Comparison of ENCODE assay signal across 23 mouse cellular contexts in genomic region chr15:103317120-103317519, GRCm38 (mm10). TPM values are rescaled to one million over a fixed set of nuclear protein-coding genes. Genes with fewer than 3 reads are reported as not detected.
DNase-seq lines count a peak whose midpoint lies in the region; ATAC-seq and TF ChIP-seq lines count a peak whose summit lies in the region.
"Had no signal": no experiment of that assay in that cellular context is flagged by ENCODE, and none has a peak within 500 bp of the region (broad histone marks: within the 10 kb centered on the region; RNA-seq: fewer than 3 reads in every experiment).

No protein-coding gene starts in this region.

- H3K4me1 ChIP-seq in heart, postnatal 0 days (ENCODE audit: control insufficient read depth, insufficient read depth): peaks cover 23% of the 10 kb centered on the region
- H3K4me1 ChIP-seq in embryonic fibroblast, embryonic 13.5 days (ENCODE audit: control insufficient read depth, insufficient read depth, low read length): peaks cover 15% of the 10 kb centered on the region; the same call in 1 of the 2 replicates

- H3K27ac ChIP-seq in heart, postnatal 0 days (ENCODE audit: low read depth): 0 out of 2 replicates have a peak overlapping the region, but pooled peaks have one; percentile 47
- 0 out of 2 replicates have a peak overlapping the region, but pooled peaks have one; percentile 23 for H3K27ac ChIP-seq in embryonic fibroblast, embryonic 13.5 days (ENCODE audit: insufficient read depth, low read length)
- H3K27ac ChIP-seq: forebrain, embryonic 13.5 days; hindbrain, embryonic 10.5 days; hindbrain, embryonic 14.5 days; intestine, embryonic 15.5 days had no signal

- intact Hi-C loops in heart, postnatal 36 days (cut with DNase I): loop anchor here (5.0 kb wide), 1 partner anchor 330 kb away; no protein-coding TSS in a partner anchor
- intact Hi-C loops in heart, postnatal 25 days (cut with DNase I): loop anchor here (5.0 kb wide), 1 partner anchor 330 kb away; no protein-coding TSS in a partner anchor

- H3K4me3 ChIP-seq in heart, postnatal 0 days (ENCODE audit: low read depth, low read length): no peak overlapping the region
- no peak overlapping the region for H3K4me3 ChIP-seq in embryonic fibroblast, embryonic 13.5 days (ENCODE audit: insufficient read depth, low read length)
- H3K4me3 ChIP-seq: forebrain, embryonic 13.5 days; hindbrain, embryonic 10.5 days; intestine, embryonic 15.5 days had no signal

- H3K9me3 ChIP-seq in heart, postnatal 0 days (replicated peaks; ENCODE audit: control insufficient read depth, low read length): no peaks in the 10 kb centered on the region
- H3K9me3 ChIP-seq: forebrain, embryonic 13.5 days; G1E; hindbrain, embryonic 10.5 days; intestine, embryonic 15.5 days had no signal

- TF ChIP-seq EP300 in heart, postnatal 0 days (IDR thresholded peaks at IDR 0.05; ENCODE audit: low read depth): no peak

- H3K27me3 ChIP-seq in heart, postnatal 0 days (ENCODE audit: control insufficient read depth, insufficient read depth, low read length): no peaks in the 10 kb centered on the region
- H3K27me3 ChIP-seq: forebrain, embryonic 13.5 days; intestine, embryonic 15.5 days had no signal

- DNase-seq in cerebellum, adult 9-11 months: peak; percentile 4
- DNase-seq in cerebellum, adult 11 months: no peak
- peak; percentile 96 for DNase-seq in heart, adult 11 months
- no peak for DNase-seq in heart, postnatal 36 days
- no peak for DNase-seq in heart, postnatal 0 days (ENCODE audit: low spot score)
- no peak for DNase-seq in heart, postnatal 25 days (ENCODE audit: low spot score)
- DNase-seq: adrenal gland, adult 8-10 months; B cell, adult 2 months; cerebellum, adult 11-12 months; cerebellum, adult 9-10 months; cerebellum, postnatal 36 days; kidney, adult 18-20 months had no signal

- H3K4me2 ChIP-seq in heart, postnatal 0 days (ENCODE audit: low read depth, low read length): no peak overlapping the region
- H3K4me2 ChIP-seq: forebrain, embryonic 13.5 days; hindbrain, embryonic 14.5 days; intestine, embryonic 15.5 days had no signal

- no peaks in the 10 kb centered on the region for H3K36me3 ChIP-seq in heart, postnatal 0 days (replicated peaks; ENCODE audit: control insufficient read depth, insufficient read depth, low read length)
- H3K36me3 ChIP-seq: intestine, embryonic 15.5 days had no signal

- no peak for TF ChIP-seq CTCF in heart, postnatal 0 days (IDR thresholded peaks at IDR 0.05; ENCODE audit: low read depth)
- TF ChIP-seq CTCF in embryonic fibroblast, embryonic 13.5 days (IDR thresholded peaks at IDR 0.05; ENCODE audit: borderline replicate concordance, insufficient read depth, low read length): no peak

- no peak for ATAC-seq in heart, postnatal 0 days (ENCODE audit: insufficient read depth, low read depth)
- ATAC-seq: CD4-positive, CD25-positive, alpha-beta regulatory T cell, adult 4 months; forebrain, embryonic 13.5 days; intestine, embryonic 15.5 days had no signal

- TF ChIP-seq POLR2A in embryonic fibroblast, embryonic 13.5 days (IDR thresholded peaks at IDR 0.05; ENCODE audit: low read depth, low read length): no peak

- H3K9ac ChIP-seq in heart, postnatal 0 days (replicated peaks; ENCODE audit: low read depth, low read length): no peak overlapping the region
- H3K9ac ChIP-seq: forebrain, embryonic 13.5 days; hindbrain, embryonic 14.5 days had no signal

RNA-seq across cellular contexts. Expression of gene Gpr84, which starts 6.7 kb away (rescaled TPM):
- total RNA-seq in heart, postnatal 36 days (2021): not detected
- not detected in 2 replicates for total RNA-seq in heart, postnatal 0 days (2014; rRNA removed; ENCODE audit: low replicate concordance)
- 0.10 TPM in 1 of 2 replicates, not detected in the other for polyA plus RNA-seq in heart, postnatal 0 days (2015; fragmentation: Nextera tagmentation; extraction: Ambion mirVana)
- total RNA-seq in heart, postnatal 25 days (2021): not detected
- polyA plus RNA-seq in embryonic fibroblast, embryonic 13.5 days (2011; ENCODE audit: insufficient read length, low read depth, missing spikeins): 0.40 TPM in 1 of 2 replicates, not detected in the other
- total RNA-seq: adrenal gland, adult 8-10 months; adrenal gland, postnatal 4 days; G1E; gastrocnemius, adult 8-10 months had no signal
- polyA plus RNA-seq: CD4-positive, CD25-positive, alpha-beta regulatory T cell, adult 4 months; embryonic facial prominence, embryonic 11.5 days; G1E; heart, embryonic 16.5 days had no signal

RNA-seq across cellular contexts. Expression of gene Zfp385a, which starts 22.8 kb away (rescaled TPM):
- total RNA-seq in heart, postnatal 36 days (2021): 10 to 100 TPM; 12.9 to 13.0 TPM
- 5.4 and 7.9 TPM in 2 replicates for total RNA-seq in heart, postnatal 0 days (2014; rRNA removed; ENCODE audit: low replicate concordance)
- 4.5 and 5.5 TPM in 2 replicates for polyA plus RNA-seq in heart, postnatal 0 days (2015; fragmentation: Nextera tagmentation; extraction: Ambion mirVana)
- total RNA-seq in heart, postnatal 25 days (2021): 10 to 100 TPM; 12.5 to 13.7 TPM
- polyA plus RNA-seq in embryonic fibroblast, embryonic 13.5 days (2011; ENCODE audit: insufficient read length, low read depth, missing spikeins): 25.0 and 27.6 TPM in 2 replicates
- polyA plus RNA-seq: CD4-positive, CD25-positive, alpha-beta regulatory T cell, adult 4 months had no signal

RNA-seq across cellular contexts. Expression of gene Copz1, which starts 44.6 kb away (rescaled TPM):
- 10 to 100 TPM; 56.6 to 56.9 TPM for total RNA-seq in heart, postnatal 36 days (2021)
- 109 and 117 TPM in 2 replicates for total RNA-seq in heart, postnatal 0 days (2014; rRNA removed; ENCODE audit: low replicate concordance)
- 124 TPM in 2 replicates for polyA plus RNA-seq in heart, postnatal 0 days (2015; fragmentation: Nextera tagmentation; extraction: Ambion mirVana)
- 10 to 100 TPM; 51.8 to 53.4 TPM for total RNA-seq in heart, postnatal 25 days (2021)
- 141 and 143 TPM in 2 replicates for polyA plus RNA-seq in embryonic fibroblast, embryonic 13.5 days (2011; ENCODE audit: insufficient read length, low read depth, missing spikeins)

RNA-seq across cellular contexts. Expression of gene Itga5, which starts 49.4 kb away (rescaled TPM):
- total RNA-seq in heart, postnatal 36 days (2021): 10 to 100 TPM; 46.1 to 47.1 TPM
- total RNA-seq in heart, postnatal 0 days (2014; rRNA removed; ENCODE audit: low replicate concordance): 83.3 and 85.4 TPM in 2 replicates
- 44.3 and 47.5 TPM in 2 replicates for polyA plus RNA-seq in heart, postnatal 0 days (2015; fragmentation: Nextera tagmentation; extraction: Ambion mirVana)
- 10 to 100 TPM; 48.1 to 48.2 TPM for total RNA-seq in heart, postnatal 25 days (2021)
- polyA plus RNA-seq in embryonic fibroblast, embryonic 13.5 days (2011; ENCODE audit: insufficient read length, low read depth, missing spikeins): 161 and 346 TPM in 2 replicates

RNA-seq across cellular contexts. Expression of gene Nfe2, which starts 58.9 kb away (rescaled TPM):
- total RNA-seq in heart, postnatal 36 days (2021): under 1 TPM; 0.67 to 0.73 TPM
- 1.9 and 2.5 TPM in 2 replicates for total RNA-seq in heart, postnatal 0 days (2014; rRNA removed; ENCODE audit: low replicate concordance)
- 0.93 and 1.2 TPM in 2 replicates for polyA plus RNA-seq in heart, postnatal 0 days (2015; fragmentation: Nextera tagmentation; extraction: Ambion mirVana)
- total RNA-seq in heart, postnatal 25 days (2021): under 1 TPM; 0.42 to 0.64 TPM
- not detected in 2 replicates for polyA plus RNA-seq in embryonic fibroblast, embryonic 13.5 days (2011; ENCODE audit: insufficient read length, low read depth, missing spikeins)
- total RNA-seq: gastrocnemius, adult 8-10 months had no signal

Comparison
In these comparisons a context has a peak if more than half of its experiments do, and no peak if none do; other contexts are left out.
1. DNase-seq: peak in cerebellum, adult 9-11 months (single experiment) and heart, adult 11 months (single experiment); none in cerebellum, adult 11 months (single experiment), heart, postnatal 36 days (0 of 2), heart, postnatal 0 days (single experiment) and heart, postnatal 25 days (single experiment).